Mouse (Mus musculus): ENCODE data around the gene Gm11011.

DNA sequence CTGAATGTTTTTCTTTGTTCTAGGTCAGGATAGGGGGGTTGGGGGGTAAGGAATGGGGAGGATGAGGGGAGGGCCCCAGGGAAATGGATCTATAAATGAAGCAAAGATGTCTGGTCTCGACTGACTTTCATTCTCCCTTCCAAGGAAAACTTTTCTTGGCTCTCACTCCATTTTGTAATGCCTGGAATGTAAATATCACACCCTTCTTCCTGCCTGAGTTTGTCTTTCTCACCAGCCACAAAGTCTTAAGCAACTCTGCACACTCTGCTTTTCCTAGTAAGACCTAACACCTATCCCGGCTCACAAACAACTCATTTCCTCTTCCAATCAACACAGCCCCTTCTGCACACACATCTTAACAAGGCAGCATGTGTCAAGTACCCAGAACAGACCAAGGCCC is 20.2 kb upstream of the Gm11011 start:
- no peak for TF ChIP-seq CTCF (IDR thresholded peaks at IDR 0.05; ENCODE audit: low read depth)
- TF ChIP-seq EP300 (IDR thresholded peaks at IDR 0.05; ENCODE audit: low read depth), result no peak
